Mouse (Mus musculus): Measurements from ENCODE around the gene Coro2a. TPM values are rescaled to one million over a fixed set of nuclear protein-coding genes. Genes with fewer than 3 reads are reported as not detected.

Gene Coro2a
- polyA plus RNA-seq, 2 experiments = 2.2 to 3.2 TPM

DNA sequence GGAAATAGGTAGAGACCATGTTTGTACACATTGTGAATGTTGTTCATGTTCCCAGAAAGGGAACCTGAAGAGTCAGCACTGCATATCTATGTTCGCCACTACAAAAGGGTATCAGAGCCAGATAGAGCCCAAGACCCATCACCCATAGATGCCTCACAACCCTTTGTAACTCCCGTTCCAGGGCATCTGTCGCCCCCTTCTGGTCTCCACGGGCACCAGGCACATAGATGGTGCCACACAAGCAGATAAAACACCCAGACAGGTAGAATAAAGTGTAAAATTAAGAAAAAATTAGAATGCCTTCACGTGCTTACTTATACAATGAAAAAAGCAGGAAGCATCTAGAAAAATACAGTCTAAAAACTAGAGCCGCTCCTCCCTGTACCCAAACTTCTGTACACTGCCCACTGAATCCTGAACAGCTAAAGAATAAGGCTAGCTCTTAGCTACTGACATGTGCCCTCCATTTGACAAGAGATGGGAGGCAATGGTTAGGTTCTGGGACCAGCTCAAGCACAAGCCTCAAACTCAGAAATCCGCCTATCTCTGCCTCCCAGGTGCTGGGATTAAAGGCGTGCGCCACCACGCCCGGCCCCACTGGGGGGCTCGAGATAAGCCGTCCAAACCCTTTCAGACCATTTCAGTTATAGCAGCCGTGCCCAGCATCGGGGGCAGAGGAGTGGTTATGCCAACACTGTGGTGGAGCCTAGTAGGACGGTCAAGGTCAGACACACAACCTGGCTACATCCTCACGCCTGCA lies 75.0 kb downstream of the Coro2a start:
- DNase-seq (ENCODE audit: low spot score) (no peak), ATAC-seq (ENCODE audit: low FRiP score, low read depth) (no peak)
- H3K4me3 ChIP-seq (replicated peaks; ENCODE audit: low read length) = peak overlapping the region; percentile 21
- H3K27ac ChIP-seq (replicated peaks; ENCODE audit: low read depth, low read length) = no peak overlapping the region
- TF ChIP-seq POLR2A (IDR thresholded peaks at IDR 0.05; ENCODE audit: borderline replicate concordance, extremely low read depth, insufficient read depth, insufficient read length) = no peak
- no peaks in the 10 kb centered on the region for H3K36me3 ChIP-seq (ENCODE audit: control insufficient read depth, insufficient read depth, low read length)
- 36% methylated on average over 17 of the region's 17 CpGs for WGBS
- H3K27me3 ChIP-seq (ENCODE audit: control insufficient read depth, insufficient read depth, low read length) = no peaks in the 10 kb centered on the region
- H3K4me1 ChIP-seq (ENCODE audit: control insufficient read depth, insufficient read depth, low read length) = no peaks in the 10 kb centered on the region
- H3K9ac ChIP-seq (ENCODE audit: low read depth, low read length, severe bottlenecking) = no peak overlapping the region
- H3K4me2 ChIP-seq (replicated peaks; ENCODE audit: low read depth, low read length, severe bottlenecking) = peak overlapping the region; percentile 45
- no peaks in the 10 kb centered on the region for H3K9me3 ChIP-seq (ENCODE audit: control insufficient read depth, low read length)

DNA sequence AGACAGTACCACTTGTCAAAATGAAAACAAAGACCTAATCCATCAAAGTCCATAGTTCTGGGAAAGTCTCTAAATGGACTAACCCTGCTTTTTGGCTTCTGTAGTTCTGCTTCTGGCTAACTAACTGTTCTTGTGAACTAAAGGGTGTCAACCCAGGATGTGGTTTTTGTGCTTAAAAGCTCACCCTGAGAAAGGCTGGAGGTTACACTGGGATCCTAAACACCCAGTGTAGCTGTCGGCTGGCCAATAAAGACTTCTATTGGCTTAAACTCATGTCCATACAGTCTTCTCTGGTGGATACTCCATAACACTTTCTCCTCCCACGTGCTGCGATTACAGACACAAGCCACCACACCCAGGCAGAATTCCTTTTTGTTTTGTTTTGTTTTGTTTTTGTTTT lies 75.8 kb downstream of the Coro2a start:
- Histone ChIP-seq H3K9me3 (ENCODE audit: control insufficient read depth, low read length) (no peaks in the 10 kb centered on the region), H3K4me3 (replicated peaks; ENCODE audit: low read length) (no peak overlapping the region), H3K4me2 (replicated peaks; ENCODE audit: low read depth, low read length, severe bottlenecking) (no peak overlapping the region), H3K27ac (replicated peaks; ENCODE audit: low read depth, low read length) (no peak overlapping the region), H3K4me1 (ENCODE audit: control insufficient read depth, insufficient read depth, low read length) (no peaks in the 10 kb centered on the region), H3K36me3 (ENCODE audit: control insufficient read depth, insufficient read depth, low read length) (no peaks in the 10 kb centered on the region), H3K27me3 (ENCODE audit: control insufficient read depth, insufficient read depth, low read length) (no peaks in the 10 kb centered on the region), H3K9ac (ENCODE audit: low read depth, low read length, severe bottlenecking) (no peak overlapping the region)
- 89% methylated on average over 3 of the region's 3 CpGs for WGBS
- no peak for ATAC-seq (ENCODE audit: low FRiP score, low read depth)
- DNase-seq (ENCODE audit: low spot score) = no peak
- no peak for TF ChIP-seq POLR2A (IDR thresholded peaks at IDR 0.05; ENCODE audit: borderline replicate concordance, extremely low read depth, insufficient read depth, insufficient read length)

- Histone ChIP-seq H3K9ac (ENCODE audit: low read depth, low read length, severe bottlenecking) (no peak overlapping the region), H3K4me2 (replicated peaks; ENCODE audit: low read depth, low read length, severe bottlenecking) (no peak overlapping the region), H3K27me3 (ENCODE audit: control insufficient read depth, insufficient read depth, low read length) (no peaks in the 10 kb centered on the region), H3K4me1 (ENCODE audit: control insufficient read depth, insufficient read depth, low read length) (no peaks in the 10 kb centered on the region), H3K36me3 (ENCODE audit: control insufficient read depth, insufficient read depth, low read length) (no peaks in the 10 kb centered on the region), H3K4me3 (replicated peaks; ENCODE audit: low read length) (no peak overlapping the region), H3K27ac (replicated peaks; ENCODE audit: low read depth, low read length) (no peak overlapping the region), H3K9me3 (ENCODE audit: control insufficient read depth, low read length) (no peaks in the 10 kb centered on the region)
- no peak for TF ChIP-seq POLR2A (IDR thresholded peaks at IDR 0.05; ENCODE audit: borderline replicate concordance, extremely low read depth, insufficient read depth, insufficient read length)
- DNase-seq (ENCODE audit: low spot score) = no peak
- 73% methylated on average over 4 of the region's 4 CpGs for WGBS
- ATAC-seq (ENCODE audit: low FRiP score, low read depth) = no peak
These were observed 78.7 kb downstream of the Coro2a start for GRCm38 (mm10) chr4:46523324-46523723.

GRCm38 (mm10) chr4:46521457-46521856 lies 80.5 kb downstream of the Coro2a start:
- no peak for ATAC-seq (ENCODE audit: low FRiP score, low read depth)
- H3K9ac ChIP-seq (ENCODE audit: low read depth, low read length, severe bottlenecking) = no peak overlapping the region
- TF ChIP-seq POLR2A (IDR thresholded peaks at IDR 0.05; ENCODE audit: borderline replicate concordance, extremely low read depth, insufficient read depth, insufficient read length) = no peak
- H3K4me2 ChIP-seq (replicated peaks; ENCODE audit: low read depth, low read length, severe bottlenecking) = no peak overlapping the region
- WGBS = 76% methylated on average over 10 of the region's 10 CpGs
- no peak overlapping the region for H3K27ac ChIP-seq (replicated peaks; ENCODE audit: low read depth, low read length)
- H3K9me3 ChIP-seq (ENCODE audit: control insufficient read depth, low read length) = no peaks in the 10 kb centered on the region
- H3K4me3 ChIP-seq (replicated peaks; ENCODE audit: low read length) = no peak overlapping the region
- no peaks in the 10 kb centered on the region for H3K36me3 ChIP-seq (ENCODE audit: control insufficient read depth, insufficient read depth, low read length)
- no peaks in the 10 kb centered on the region for H3K27me3 ChIP-seq (ENCODE audit: control insufficient read depth, insufficient read depth, low read length)
- DNase-seq (ENCODE audit: low spot score) = no peak
- H3K4me1 ChIP-seq (ENCODE audit: control insufficient read depth, insufficient read depth, low read length) = no peaks in the 10 kb centered on the region

DNA sequence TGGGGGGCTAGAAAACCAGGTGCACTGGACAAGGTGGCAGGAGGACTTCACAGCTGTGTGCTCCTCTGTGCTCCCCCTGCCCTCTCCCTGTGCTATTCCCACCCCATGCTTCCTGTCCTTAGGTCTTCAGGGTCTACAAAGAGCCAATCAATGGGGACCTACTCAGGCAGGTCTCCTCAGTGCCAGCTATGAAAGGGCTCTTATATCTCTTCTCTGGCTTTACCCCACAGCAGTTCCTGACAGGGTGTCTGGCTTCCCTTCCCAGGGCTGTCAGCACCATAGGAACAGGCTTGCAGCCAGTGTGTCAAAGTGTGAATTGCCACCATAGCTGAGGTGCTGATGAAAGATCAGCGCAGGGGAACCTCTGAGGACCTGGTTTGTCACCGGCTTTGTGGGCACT lies 81.5 kb downstream of the Coro2a start:
- no peak for ATAC-seq (ENCODE audit: low FRiP score, low read depth)
- Histone ChIP-seq H3K4me3 (replicated peaks; ENCODE audit: low read length) (no peak overlapping the region), H3K4me1 (ENCODE audit: control insufficient read depth, insufficient read depth, low read length) (no peaks in the 10 kb centered on the region), H3K27me3 (ENCODE audit: control insufficient read depth, insufficient read depth, low read length) (no peaks in the 10 kb centered on the region), H3K27ac (replicated peaks; ENCODE audit: low read depth, low read length) (no peak overlapping the region), H3K4me2 (replicated peaks; ENCODE audit: low read depth, low read length, severe bottlenecking) (no peak overlapping the region), H3K9me3 (ENCODE audit: control insufficient read depth, low read length) (no peaks in the 10 kb centered on the region), H3K36me3 (ENCODE audit: control insufficient read depth, insufficient read depth, low read length) (no peaks in the 10 kb centered on the region), H3K9ac (ENCODE audit: low read depth, low read length, severe bottlenecking) (no peak overlapping the region)
- DNase-seq (ENCODE audit: low spot score) = no peak
- no peak for TF ChIP-seq POLR2A (IDR thresholded peaks at IDR 0.05; ENCODE audit: borderline replicate concordance, extremely low read depth, insufficient read depth, insufficient read length)
- WGBS = 86% methylated on average over 2 of the region's 2 CpGs

All from limb, embryonic 14.5 days (tissue).